Mouse (Mus musculus): ENCODE data around the gene Csnk2a2. TPM values are rescaled to one million over a fixed set of nuclear protein-coding genes. Genes with fewer than 3 reads are reported as not detected.

The Csnk2a2 gene
- polyA plus RNA-seq, 1 experiment: 51.9 TPM

GRCm38 (mm10) chr8:95441491-95442039, 48.3 kb downstream of the Csnk2a2 start:
- no peaks in the 10 kb centered on the region for H3K36me3 ChIP-seq (ENCODE audit: control insufficient read depth, insufficient read depth)
- no peak for TF ChIP-seq USF1 (IDR thresholded peaks at IDR 0.05; ENCODE audit: low read depth)
- TF ChIP-seq MAX (IDR thresholded peaks at IDR 0.05; ENCODE audit: low read depth): no peak
- no peak for TF ChIP-seq CEBPB (IDR thresholded peaks at IDR 0.05; ENCODE audit: insufficient read depth, poor library complexity, severe bottlenecking)
- no peak for TF ChIP-seq E2F4 (IDR thresholded peaks at IDR 0.05; ENCODE audit: insufficient read depth)
- no peak for TF ChIP-seq POLR2AphosphoS2 (IDR thresholded peaks at IDR 0.05; ENCODE audit: insufficient read length, low read depth)
- no peak for TF ChIP-seq TCF12 (IDR thresholded peaks at IDR 0.05; ENCODE audit: insufficient read depth, poor library complexity, severe bottlenecking)
- no peak for TF ChIP-seq REST (IDR thresholded peaks at IDR 0.05; ENCODE audit: insufficient read depth, insufficient read length)
- TF ChIP-seq SRF (IDR thresholded peaks at IDR 0.05; ENCODE audit: control insufficient read depth, insufficient read length, low read depth): no peak
- no peak for TF ChIP-seq MYOG (IDR thresholded peaks at IDR 0.05; ENCODE audit: control insufficient read depth in 1 of 3, insufficient read depth in 1 of 3, insufficient read length in 2 of 3, low read depth in 2 of 3)
- TF ChIP-seq MYOD1 (IDR thresholded peaks at IDR 0.05; ENCODE audit: control insufficient read depth in 1 of 3, insufficient read length in 2 of 3, low read depth in 2 of 3): no peak
- TF ChIP-seq POLR2A (IDR thresholded peaks at IDR 0.05; ENCODE audit: insufficient read length, low read depth): no peak
- no peak overlapping the region for H3K4me3 ChIP-seq
- H3K27me3 ChIP-seq (ENCODE audit: control insufficient read depth, insufficient read depth, insufficient read length): no peaks in the 10 kb centered on the region
- no peak overlapping the region for H3K4me2 ChIP-seq (ENCODE audit: low read depth)
- no peaks in the 10 kb centered on the region for H3K79me2 ChIP-seq (ENCODE audit: control insufficient read depth, insufficient read depth)
- H3ac ChIP-seq (ENCODE audit: control insufficient read depth, insufficient read length): no peak overlapping the region

- no peaks in the 10 kb centered on the region for H3K27me3 ChIP-seq (ENCODE audit: control insufficient read depth, insufficient read depth, insufficient read length)
- no peak overlapping the region for H3K4me3 ChIP-seq
- no peaks in the 10 kb centered on the region for H3K79me2 ChIP-seq (ENCODE audit: control insufficient read depth, insufficient read depth)
- TF ChIP-seq TCF12 (IDR thresholded peaks at IDR 0.05; ENCODE audit: insufficient read depth, poor library complexity, severe bottlenecking): no peak
- TF ChIP-seq POLR2AphosphoS2 (IDR thresholded peaks at IDR 0.05; ENCODE audit: insufficient read length, low read depth): no peak
- TF ChIP-seq REST (IDR thresholded peaks at IDR 0.05; ENCODE audit: insufficient read depth, insufficient read length): no peak
- TF ChIP-seq MYOG (IDR thresholded peaks at IDR 0.05; ENCODE audit: control insufficient read depth in 1 of 3, insufficient read depth in 1 of 3, insufficient read length in 2 of 3, low read depth in 2 of 3): no peak
- TF ChIP-seq MYOD1 (IDR thresholded peaks at IDR 0.05; ENCODE audit: control insufficient read depth in 1 of 3, insufficient read length in 2 of 3, low read depth in 2 of 3): no peak
- no peak for TF ChIP-seq MAX (IDR thresholded peaks at IDR 0.05; ENCODE audit: low read depth)
- no peak for TF ChIP-seq TCF3 (IDR thresholded peaks at IDR 0.05; ENCODE audit: insufficient read length, low read depth)
- TF ChIP-seq SRF (IDR thresholded peaks at IDR 0.05; ENCODE audit: control insufficient read depth, insufficient read length, low read depth): no peak
- TF ChIP-seq CEBPB (IDR thresholded peaks at IDR 0.05; ENCODE audit: insufficient read depth, poor library complexity, severe bottlenecking): no peak
- TF ChIP-seq POLR2A (IDR thresholded peaks at IDR 0.05; ENCODE audit: insufficient read length, low read depth): no peak
- no peak for TF ChIP-seq USF1 (IDR thresholded peaks at IDR 0.05; ENCODE audit: low read depth)
- TF ChIP-seq E2F4 (IDR thresholded peaks at IDR 0.05; ENCODE audit: insufficient read depth): no peak
- no peak overlapping the region for H3ac ChIP-seq (ENCODE audit: control insufficient read depth, insufficient read length)
- H3K36me3 ChIP-seq (ENCODE audit: control insufficient read depth, insufficient read depth): no peaks in the 10 kb centered on the region
- no peak overlapping the region for H3K4me2 ChIP-seq (ENCODE audit: low read depth)
Observed at GRCm38 (mm10) chr8:95440168-95440709, 49.6 kb downstream of the Csnk2a2 start.

- Histone ChIP-seq H3K27me3 (ENCODE audit: control insufficient read depth, insufficient read depth, insufficient read length) (no peaks in the 10 kb centered on the region), H3K36me3 (ENCODE audit: control insufficient read depth, insufficient read depth) (no peaks in the 10 kb centered on the region), H3K4me2 (ENCODE audit: low read depth) (no peak overlapping the region), H3ac (ENCODE audit: control insufficient read depth, insufficient read length) (no peak overlapping the region), H3K79me2 (ENCODE audit: control insufficient read depth, insufficient read depth) (no peaks in the 10 kb centered on the region), H3K4me3 (no peak overlapping the region)
- no peak for TF ChIP-seq POLR2A (IDR thresholded peaks at IDR 0.05; ENCODE audit: insufficient read length, low read depth)
Observed at GRCm38 (mm10) chr8:95439421-95439820, 50.4 kb downstream of the Csnk2a2 start.

- H3ac ChIP-seq (ENCODE audit: control insufficient read depth, insufficient read length): no peak overlapping the region
- no peaks in the 10 kb centered on the region for H3K27me3 ChIP-seq (ENCODE audit: control insufficient read depth, insufficient read depth, insufficient read length)
- H3K4me2 ChIP-seq (ENCODE audit: low read depth): no peak overlapping the region
- no peaks in the 10 kb centered on the region for H3K36me3 ChIP-seq (ENCODE audit: control insufficient read depth, insufficient read depth)
- TF ChIP-seq POLR2AphosphoS2 (IDR thresholded peaks at IDR 0.05; ENCODE audit: insufficient read length, low read depth) (no peak), TCF3 (IDR thresholded peaks at IDR 0.05; ENCODE audit: insufficient read length, low read depth) (no peak), E2F4 (IDR thresholded peaks at IDR 0.05; ENCODE audit: insufficient read depth) (no peak), CEBPB (IDR thresholded peaks at IDR 0.05; ENCODE audit: insufficient read depth, poor library complexity, severe bottlenecking) (no peak), POLR2A (IDR thresholded peaks at IDR 0.05; ENCODE audit: insufficient read length, low read depth) (no peak), MAX (IDR thresholded peaks at IDR 0.05; ENCODE audit: low read depth) (no peak)
- H3K79me2 ChIP-seq (ENCODE audit: control insufficient read depth, insufficient read depth): peaks cover 17% of the 10 kb centered on the region
- no peak overlapping the region for H3K4me3 ChIP-seq
Observed at GRCm38 (mm10) chr8:95437341-95437992, 52.4 kb downstream of the Csnk2a2 start.

GRCm38 (mm10) chr8:95435930-95436329, 53.9 kb downstream of the Csnk2a2 start:
- no peak for TF ChIP-seq E2F4 (IDR thresholded peaks at IDR 0.05; ENCODE audit: insufficient read depth)
- TF ChIP-seq REST (IDR thresholded peaks at IDR 0.05; ENCODE audit: insufficient read depth, insufficient read length): no peak
- TF ChIP-seq MYOG (IDR thresholded peaks at IDR 0.05; ENCODE audit: control insufficient read depth in 1 of 3, insufficient read depth in 1 of 3, insufficient read length in 2 of 3, low read depth in 2 of 3): no peak
- no peak for TF ChIP-seq TCF3 (IDR thresholded peaks at IDR 0.05; ENCODE audit: insufficient read length, low read depth)
- no peak for TF ChIP-seq CEBPB (IDR thresholded peaks at IDR 0.05; ENCODE audit: insufficient read depth, poor library complexity, severe bottlenecking)
- TF ChIP-seq POLR2A (IDR thresholded peaks at IDR 0.05; ENCODE audit: insufficient read length, low read depth): no peak
- TF ChIP-seq SRF (IDR thresholded peaks at IDR 0.05; ENCODE audit: control insufficient read depth, insufficient read length, low read depth): no peak
- TF ChIP-seq MAX (IDR thresholded peaks at IDR 0.05; ENCODE audit: low read depth): no peak
- TF ChIP-seq MYOD1 (IDR thresholded peaks at IDR 0.05; ENCODE audit: control insufficient read depth in 1 of 3, insufficient read length in 2 of 3, low read depth in 2 of 3): no peak
- no peak for TF ChIP-seq USF1 (IDR thresholded peaks at IDR 0.05; ENCODE audit: low read depth)
- no peak for TF ChIP-seq TCF12 (IDR thresholded peaks at IDR 0.05; ENCODE audit: insufficient read depth, poor library complexity, severe bottlenecking)
- H3K4me3 ChIP-seq: no peak overlapping the region

More at GRCm38 (mm10) chr8:95435930-95436329, 53.9 kb downstream of the Csnk2a2 start:
- Histone ChIP-seq H3K4me2 (ENCODE audit: low read depth) (no peak overlapping the region), H3K79me2 (ENCODE audit: control insufficient read depth, insufficient read depth) (peaks cover 29% of the 10 kb centered on the region), H3K27me3 (ENCODE audit: control insufficient read depth, insufficient read depth, insufficient read length) (no peaks in the 10 kb centered on the region), H3K36me3 (ENCODE audit: control insufficient read depth, insufficient read depth) (no peaks in the 10 kb centered on the region), H3ac (ENCODE audit: control insufficient read depth, insufficient read length) (no peak overlapping the region)

Data from myocyte (in vitro differentiated cells).